Mouse (Mus musculus) midbrain, embryonic 14.5 days (tissue): ENCODE measurements at regions not wholly inside any gene's neighbourhood (a gene's known extent, or its start where the extent isn't known, plus 50 kb on each side); places are given as distances from the start of the nearest gene placed in this dataset.

Source experiments
- ATAC-seq: fragments of 200-750 bp; cut with Nextera tagmentation; 2 replicates; pipeline ENCODE4 v1.8.0; 2017; ENCODE audit warnings: moderate number of reproducible peaks, moderate library complexity; ENCODE audit not compliant: low FRiP score, low TSS enrichment
- DNase-seq: peaks from one replicate; pipeline ENCODE4 v3.0.0-alpha.2; 2015
- H3K27ac ChIP-seq: fragments of 300-500 bp; sonication (generic); replicated peaks from 2 replicates; pipeline ENCODE4 v1.5.1; 2014; ENCODE audit warnings: mild to moderate bottlenecking, low read depth, low read length, moderate library complexity
- H3K27me3 ChIP-seq: fragments of 300-500 bp; sonication (generic); 2 replicates; pipeline ENCODE4 v1.6.1; 2014; ENCODE audit warnings: low read length, control low read depth, mixed read lengths; ENCODE audit not compliant: control insufficient read depth, insufficient read depth
- H3K36me3 ChIP-seq: fragments of 300-500 bp; sonication (generic); 2 replicates; pipeline ENCODE4 v1.6.1; 2014; ENCODE audit warnings: low read length, control low read depth; ENCODE audit not compliant: control insufficient read depth, insufficient read depth
- H3K4me1 ChIP-seq: fragments of 300-500 bp; sonication (generic); 2 replicates; pipeline ENCODE4 v1.6.1; 2014; ENCODE audit warnings: mild to moderate bottlenecking, antibody characterized with exemption, low read length, control low read depth; ENCODE audit not compliant: control insufficient read depth, insufficient read depth
- H3K4me2 ChIP-seq: fragments of 300-500 bp; sonication (generic); 2 replicates; pipeline ENCODE4 v1.6.1; 2014; ENCODE audit warnings: mild to moderate bottlenecking, low read length, moderate library complexity
- H3K4me3 ChIP-seq: fragments of 300-500 bp; sonication (generic); replicated peaks from 2 replicates; pipeline ENCODE4 v1.5.1; 2014; ENCODE audit warnings: low read depth, low read length
- H3K9ac ChIP-seq: fragments of 300-500 bp; sonication (generic); replicated peaks from 2 replicates; pipeline ENCODE4 v1.6.1; 2014; ENCODE audit warnings: mild to moderate bottlenecking, low read length, moderate library complexity
- H3K9me3 ChIP-seq: fragments of 300-500 bp; sonication (generic); 2 replicates; pipeline ENCODE4 v1.6.1; 2016; ENCODE audit warnings: low read length, control low read depth, mixed read lengths; ENCODE audit not compliant: control insufficient read depth
- WGBS: fragments of 180-500 bp; shearing (Covaris S2); extraction: QIAGEN DNeasy Blood & Tissue Kit; methylation state at CpG from one replicate; pipeline ENCODE4 v1.1.7; 2014; 5-methylcytosine and 5-hydroxymethylcytosine counted together

DNA sequence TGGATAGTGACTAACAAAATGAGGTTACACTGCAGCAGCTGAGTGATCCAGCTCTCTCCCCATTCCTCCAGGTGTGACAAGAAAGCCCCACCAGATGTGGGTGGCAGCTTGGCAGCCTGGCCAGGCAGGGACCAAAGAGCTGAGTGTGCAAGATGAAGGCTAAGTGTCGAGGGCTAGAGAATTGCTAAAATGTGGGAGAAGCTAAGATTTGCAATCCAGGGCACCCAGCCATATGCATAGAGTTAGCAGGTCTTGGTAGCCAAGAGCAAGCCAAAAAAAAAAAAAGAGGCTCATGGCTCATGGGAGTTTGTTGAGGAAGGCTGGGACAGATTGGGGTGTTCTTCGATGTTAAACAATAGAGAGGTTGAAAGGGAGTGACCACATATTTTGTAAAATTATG lies 468.0 kb downstream of the Etnk1 start:
- H3K4me2 ChIP-seq = no peak overlapping the region
- WGBS = 91% methylated on average over 2 of the region's 2 CpGs
- no peaks in the 10 kb centered on the region for H3K4me1 ChIP-seq
- no peak overlapping the region for H3K4me3 ChIP-seq
- ATAC-seq (no peak), DNase-seq (no peak)
- H3K27ac ChIP-seq = no peak overlapping the region
- H3K9me3 ChIP-seq = no peaks in the 10 kb centered on the region
- no peaks in the 10 kb centered on the region for H3K27me3 ChIP-seq
- no peaks in the 10 kb centered on the region for H3K36me3 ChIP-seq
- H3K9ac ChIP-seq = no peak overlapping the region

- no peaks in the 10 kb centered on the region for H3K27me3 ChIP-seq
- WGBS = 86% methylated on average over 5 of the region's 5 CpGs
- H3K9ac ChIP-seq = no peak overlapping the region
- no peaks in the 10 kb centered on the region for H3K36me3 ChIP-seq
- H3K9me3 ChIP-seq = no peaks in the 10 kb centered on the region
- no peaks in the 10 kb centered on the region for H3K4me1 ChIP-seq
- H3K4me3 ChIP-seq = no peak overlapping the region
- no peak for DNase-seq
- no peak overlapping the region for H3K4me2 ChIP-seq
- no peak overlapping the region for H3K27ac ChIP-seq
- ATAC-seq = no peak
These were observed 473.6 kb downstream of the Etnk1 start for GRCm38 (mm10) chr6:143640652-143641051.

DNA sequence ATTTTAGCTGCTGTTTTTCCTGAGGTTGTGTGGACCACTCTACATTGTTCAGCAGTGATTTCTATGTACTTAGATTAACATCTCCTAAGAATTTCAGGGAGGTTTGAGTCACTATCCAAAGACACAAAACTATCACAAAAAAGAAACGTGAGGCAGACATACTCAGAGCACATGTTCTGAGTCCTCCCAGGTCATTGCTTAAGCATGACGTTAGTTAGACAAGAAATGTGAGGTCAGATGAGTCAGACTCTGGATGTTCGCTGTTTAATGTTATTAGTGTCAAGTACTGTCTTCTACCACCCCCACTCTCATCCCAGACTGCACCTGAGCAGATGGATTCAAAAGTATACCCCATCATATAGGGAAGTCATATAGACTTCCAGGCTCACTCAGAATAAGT lies 475.0 kb downstream of the Etnk1 start:
- H3K27ac ChIP-seq = no peak overlapping the region
- no peaks in the 10 kb centered on the region for H3K9me3 ChIP-seq
- H3K9ac ChIP-seq = no peak overlapping the region
- H3K27me3 ChIP-seq = no peaks in the 10 kb centered on the region
- ATAC-seq (no peak), DNase-seq (no peak)
- no peak overlapping the region for H3K4me3 ChIP-seq
- 94% methylated on average over 3 of the region's 3 CpGs for WGBS
- no peaks in the 10 kb centered on the region for H3K36me3 ChIP-seq
- H3K4me2 ChIP-seq = no peak overlapping the region
- no peaks in the 10 kb centered on the region for H3K4me1 ChIP-seq

GRCm38 (mm10) chr6:143645989-143646388 lies 479.0 kb downstream of the Etnk1 start:
- no peaks in the 10 kb centered on the region for H3K4me1 ChIP-seq
- WGBS = 84% methylated on average over 4 of the region's 4 CpGs
- H3K27me3 ChIP-seq = no peaks in the 10 kb centered on the region
- H3K4me3 ChIP-seq = no peak overlapping the region
- no peak overlapping the region for H3K4me2 ChIP-seq
- H3K36me3 ChIP-seq = no peaks in the 10 kb centered on the region
- H3K9me3 ChIP-seq = no peaks in the 10 kb centered on the region
- no peak overlapping the region for H3K9ac ChIP-seq
- DNase-seq (no peak), ATAC-seq (no peak)
- no peak overlapping the region for H3K27ac ChIP-seq

DNA sequence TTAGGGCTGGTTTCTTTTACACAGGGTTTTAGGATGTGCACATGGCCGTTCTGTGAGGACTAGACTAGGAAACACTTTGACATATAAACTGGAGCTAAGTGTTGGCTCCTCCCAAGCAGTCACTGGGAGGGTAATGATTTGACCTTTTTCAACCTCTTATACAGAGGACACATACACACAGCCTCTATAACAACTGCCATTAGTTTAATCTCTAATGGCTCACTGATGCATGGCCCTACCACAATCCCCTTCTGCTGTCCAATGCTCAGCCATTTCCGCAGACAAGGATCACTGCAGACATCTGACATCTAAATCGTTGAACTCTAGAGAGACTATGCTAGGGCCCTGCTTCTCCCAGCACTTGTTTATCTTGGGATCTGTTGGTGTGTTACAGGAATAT lies 481.5 kb downstream of the Etnk1 start:
- Histone ChIP-seq H3K9ac (no peak overlapping the region), H3K36me3 (no peaks in the 10 kb centered on the region)

DNA sequence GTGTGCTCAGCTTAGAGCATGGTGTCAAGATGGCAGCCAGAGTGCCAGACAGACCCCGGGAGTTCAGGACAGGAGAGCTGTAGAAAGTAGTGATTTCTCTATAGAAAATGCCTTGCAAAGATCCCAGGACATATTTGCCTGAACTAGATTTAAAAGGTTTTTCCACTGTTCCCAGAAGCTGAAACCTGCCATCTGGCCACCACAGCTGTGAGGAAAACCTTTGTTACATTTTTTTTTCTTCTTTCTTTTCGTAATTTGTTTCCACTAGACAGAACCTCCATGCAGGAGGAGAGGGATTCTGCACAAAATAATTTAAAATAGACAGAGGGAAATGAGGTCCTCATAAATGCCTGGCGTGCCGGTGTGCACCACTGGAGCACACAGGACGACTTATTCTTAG lies 489.6 kb downstream of the Etnk1 start:
- H3K4me2 ChIP-seq = no peak overlapping the region
- 78% methylated on average over 5 of the region's 5 CpGs for WGBS
- no peak for DNase-seq
- H3K36me3 ChIP-seq = no peaks in the 10 kb centered on the region
- no peaks in the 10 kb centered on the region for H3K4me1 ChIP-seq
- no peak for ATAC-seq
- peaks cover 15% of the 10 kb centered on the region for H3K9me3 ChIP-seq
- no peaks in the 10 kb centered on the region for H3K27me3 ChIP-seq
- H3K4me3 ChIP-seq = no peak overlapping the region
- no peak overlapping the region for H3K9ac ChIP-seq
- no peak overlapping the region for H3K27ac ChIP-seq

More for the DNA sequence above, 481.5 kb downstream of the Etnk1 start:
- no peak for DNase-seq
- H3K27me3 ChIP-seq = no peaks in the 10 kb centered on the region
- 65% methylated on average over 3 of the region's 3 CpGs for whole genome bisulfite sequencing
- no peak overlapping the region for H3K4me2 ChIP-seq
- peaks cover 8% of the 10 kb centered on the region for H3K9me3 ChIP-seq
- no peak overlapping the region for H3K4me3 ChIP-seq
- no peaks in the 10 kb centered on the region for H3K4me1 ChIP-seq
- no peak overlapping the region for H3K27ac ChIP-seq
- no peak for ATAC-seq

- Histone ChIP-seq H3K4me1 (no peaks in the 10 kb centered on the region), H3K27me3 (no peaks in the 10 kb centered on the region), H3K36me3 (no peaks in the 10 kb centered on the region), H3K4me2 (no peak overlapping the region), H3K9me3 (no peaks in the 10 kb centered on the region), H3K27ac (no peak overlapping the region), H3K9ac (no peak overlapping the region), H3K4me3 (no peak overlapping the region)
- DNase-seq (no peak), ATAC-seq (no peak)
- WGBS = 89% methylated on average over 3 of the region's 3 CpGs
These were observed 493.8 kb downstream of the Etnk1 start for GRCm38 (mm10) chr6:143660837-143661236.

DNA sequence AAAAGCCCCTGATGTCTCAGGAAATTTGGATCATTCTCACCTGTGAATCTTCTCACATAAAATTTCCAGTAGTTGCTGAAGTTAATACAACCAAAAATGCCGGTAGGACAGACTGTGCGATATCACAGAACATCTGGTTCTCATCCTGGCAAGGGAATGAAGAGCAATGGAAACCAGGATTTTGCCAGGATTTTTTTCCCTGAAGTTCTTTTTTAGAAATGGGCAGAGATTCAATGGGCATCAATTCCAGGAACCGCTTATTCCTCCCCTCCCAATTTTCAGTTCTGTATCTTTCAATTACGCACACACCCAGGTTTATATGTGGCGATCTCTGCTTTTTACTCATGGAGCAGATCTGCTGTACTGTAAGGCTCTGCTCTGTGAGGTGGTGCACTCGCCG lies 496.3 kb downstream of the Etnk1 start:
- DNase-seq (no peak), ATAC-seq (no peak)
- Histone ChIP-seq H3K36me3 (no peaks in the 10 kb centered on the region), H3K4me1 (no peaks in the 10 kb centered on the region), H3K9ac (no peak overlapping the region), H3K4me3 (no peak overlapping the region), H3K27me3 (no peaks in the 10 kb centered on the region), H3K4me2 (no peak overlapping the region), H3K27ac (no peak overlapping the region), H3K9me3 (no peaks in the 10 kb centered on the region)
- 94% methylated on average over 7 of the region's 7 CpGs for WGBS

- no peaks in the 10 kb centered on the region for H3K9me3 ChIP-seq
- no peak for DNase-seq
- no peak overlapping the region for H3K4me3 ChIP-seq
- H3K4me1 ChIP-seq = no peaks in the 10 kb centered on the region
- H3K9ac ChIP-seq = no peak overlapping the region
- H3K36me3 ChIP-seq = no peaks in the 10 kb centered on the region
- H3K27ac ChIP-seq = no peak overlapping the region
- H3K27me3 ChIP-seq = no peaks in the 10 kb centered on the region
- H3K4me2 ChIP-seq = no peak overlapping the region
- no peak for ATAC-seq
- WGBS = 92% methylated on average over 12 of the region's 12 CpGs
These were observed 498.4 kb downstream of the Etnk1 start for GRCm38 (mm10) chr6:143665374-143665773.
